Mouse (Mus musculus) heart, postnatal 0 days (tissue): Measurements from ENCODE around the gene Selenoo. TPM values are rescaled to one million over a fixed set of nuclear protein-coding genes. Genes with fewer than 3 reads are reported as not detected.

Experiments used
- ATAC-seq: fragments of 200-750 bp; cut with Nextera tagmentation; 2 replicates; pipeline ENCODE4 v1.8.0; 2017; ENCODE audit warnings: low read depth, moderate number of reproducible peaks, moderate library complexity; ENCODE audit not compliant: insufficient read depth
- DNase-seq: peaks from one replicate; pipeline ENCODE4 v3.0.0-alpha.2; 2016; ENCODE audit warnings: low spot score
- H3K27ac ChIP-seq: fragments of 300-500 bp; sonication (generic); 2 replicates; pipeline ENCODE4 v1.5.1; 2014; ENCODE audit warnings: low read depth, mild to moderate bottlenecking
- H3K27me3 ChIP-seq: fragments of 300-500 bp; sonication (generic); 2 replicates; pipeline ENCODE4 v1.6.1; 2014; ENCODE audit warnings: low read length, mixed read lengths; ENCODE audit not compliant: control insufficient read depth, insufficient read depth
- H3K36me3 ChIP-seq: fragments of 300-500 bp; sonication (generic); replicated peaks from 2 replicates; pipeline ENCODE4 v1.6.1; 2014; ENCODE audit warnings: low read length, mixed read lengths; ENCODE audit not compliant: control insufficient read depth, insufficient read depth
- H3K4me1 ChIP-seq: fragments of 300-500 bp; sonication (generic); 2 replicates; pipeline ENCODE4 v1.6.1; 2014; ENCODE audit warnings: antibody characterized with exemption; ENCODE audit not compliant: control insufficient read depth, insufficient read depth
- H3K4me2 ChIP-seq: fragments of 300-500 bp; sonication (generic); 2 replicates; pipeline ENCODE4 v1.6.1; 2014; ENCODE audit warnings: low read depth, mild to moderate bottlenecking, low read length, moderate library complexity
- H3K4me3 ChIP-seq: fragments of 300-500 bp; sonication (generic); 2 replicates; pipeline ENCODE4 v1.5.1; 2014; ENCODE audit warnings: low read depth, low read length
- H3K9ac ChIP-seq: fragments of 300-500 bp; sonication (generic); replicated peaks from 2 replicates; pipeline ENCODE4 v1.6.1; 2014; ENCODE audit warnings: low read depth, low read length, mixed read lengths
- H3K9me3 ChIP-seq: fragments of 300-500 bp; sonication (generic); replicated peaks from 2 replicates; pipeline ENCODE4 v1.6.1; 2016; ENCODE audit warnings: low read length; ENCODE audit not compliant: control insufficient read depth
- CTCF ChIP-seq: IDR thresholded peaks from 2 replicates; pipeline ENCODE4 v1.5.1; 2016; ENCODE audit warnings: antibody characterized with exemption, control low read depth, low read depth
- EP300 ChIP-seq: IDR thresholded peaks from 2 replicates; pipeline ENCODE4 v1.6.1; 2016; ENCODE audit warnings: antibody characterized with exemption, low read depth
- WGBS: fragments of 180-500 bp; shearing (Covaris S2); extraction: QIAGEN DNeasy Blood & Tissue Kit; methylation state at CpG from one replicate; pipeline ENCODE4 v1.1.7; 2014; 5-methylcytosine and 5-hydroxymethylcytosine counted together
- polyA plus RNA-seq: library from polyadenylated mRNA; unstranded; fragments of >200 nt; fragmentation: Nextera tagmentation; extraction: Ambion mirVana; gene quantifications from 2 replicates; pipeline ENCODE4 v1.2.1, GENCODE M21; 2015
- total RNA-seq: library from RNA; depleted of rRNA; stranded (reverse); fragments of >200 nt; gene quantifications from 2 replicates; pipeline ENCODE4 v1.2.3, GENCODE M21; 2014; ENCODE audit warnings: low replicate concordance

Gene Selenoo
- total and polyA plus RNA-seq, 2 experiments from 2014 or later = 11.3 to 39.1 TPM

DNA sequence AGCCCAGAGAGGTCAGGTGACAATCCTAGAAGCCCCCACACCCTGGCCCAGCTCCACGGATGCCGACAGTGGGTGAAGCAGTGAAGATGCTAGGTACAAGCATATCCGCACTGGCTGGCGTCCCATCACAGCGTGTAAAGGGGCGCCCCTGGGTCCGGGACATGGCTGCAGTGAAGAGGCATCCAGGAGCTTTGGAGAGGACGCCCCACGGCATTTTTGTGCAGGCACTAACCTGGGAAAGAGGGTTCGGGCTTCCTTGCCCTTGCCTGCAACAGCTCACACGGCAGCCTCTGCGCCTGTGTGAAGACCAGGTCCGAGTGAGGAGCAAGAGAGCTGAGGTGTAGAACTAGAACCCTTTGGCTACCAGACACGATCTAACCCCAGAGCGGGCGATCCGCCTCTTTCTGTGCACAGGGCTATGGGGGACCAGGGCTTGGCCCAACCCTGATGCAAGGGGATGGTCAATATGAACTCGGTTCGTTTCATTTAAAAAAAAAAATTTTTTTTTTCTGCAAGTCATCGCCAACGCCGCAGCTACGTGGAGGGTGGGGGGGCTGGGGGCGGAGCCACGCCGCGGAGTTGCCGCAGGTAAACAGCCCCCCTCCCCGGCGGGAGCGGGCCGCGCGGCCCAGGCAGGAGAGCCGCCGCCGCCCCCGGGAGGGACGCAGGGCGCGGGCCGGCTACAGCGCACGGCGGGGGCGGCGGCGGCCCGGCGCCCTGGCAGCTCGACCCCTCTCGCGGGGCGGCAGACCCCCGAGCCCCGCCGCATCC, 29.5 kb upstream of the Selenoo start, which contains the start of gene Panx2:
Panx2 (plus strand) TSS at position 574 of the 771 bp plus-strand sequence.
- no peak for TF ChIP-seq EP300
- TF ChIP-seq CTCF = no peak
- WGBS = under 1% methylated on average over 56 of the region's 57 CpGs
- H3K27me3 ChIP-seq = peaks cover 27% of the 10 kb centered on the region
- H3K4me3 ChIP-seq = peak within 1 kb of the TSS; percentile 68
- no peaks in the 10 kb centered on the region for H3K9me3 ChIP-seq
- ATAC-seq = 0 out of 2 replicates have a peak, but pooled peaks have one; percentile 18
- peaks cover 4% of the 10 kb centered on the region; the same call in 1 of the 2 replicates for H3K4me1 ChIP-seq
- peak within 1 kb of the TSS; percentile 99 for H3K4me2 ChIP-seq
- peak within 1 kb of the TSS; percentile 66 for H3K9ac ChIP-seq
- peaks cover 9% of the 10 kb centered on the region for H3K36me3 ChIP-seq
- no peak for DNase-seq
- no peak within 1 kb of the TSS for H3K27ac ChIP-seq

DNA sequence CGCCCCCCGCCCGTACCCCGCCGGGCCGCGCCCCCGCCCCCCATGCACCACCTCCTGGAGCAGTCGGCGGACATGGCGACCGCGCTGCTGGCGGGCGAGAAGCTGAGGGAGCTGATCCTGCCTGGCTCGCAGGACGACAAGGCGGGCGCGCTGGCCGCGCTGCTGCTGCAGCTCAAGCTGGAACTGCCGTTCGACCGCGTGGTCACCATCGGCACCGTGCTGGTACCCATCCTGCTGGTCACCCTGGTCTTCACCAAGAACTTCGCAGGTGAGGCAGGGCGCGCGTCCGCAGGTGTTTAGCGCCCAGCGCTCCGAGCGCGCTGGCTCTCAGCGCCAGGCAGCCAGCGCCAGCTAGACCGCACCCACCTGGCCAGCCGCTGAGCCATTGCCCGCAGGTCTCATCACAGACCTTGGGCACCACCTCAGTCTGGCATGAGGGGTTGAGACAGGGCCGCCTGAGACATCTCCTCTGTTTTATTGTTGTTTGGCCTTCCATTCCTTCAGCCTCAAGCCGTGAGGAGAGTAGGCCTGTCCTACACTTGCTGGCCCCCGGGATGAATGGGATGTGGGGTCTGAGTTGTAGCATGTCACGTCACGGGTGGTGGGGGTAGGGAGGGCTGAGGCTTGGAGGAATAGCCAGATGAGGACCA, 28.7 kb upstream of the Selenoo start:
- WGBS = 4% methylated on average over 32 of the region's 48 CpGs
- peak overlapping the region; percentile 99 for H3K4me2 ChIP-seq
- H3K9ac ChIP-seq = peak overlapping the region; percentile 66
- peak; percentile 44; the same call in 1 of the 2 replicates for ATAC-seq
- peak overlapping the region; percentile 68 for H3K4me3 ChIP-seq
- H3K36me3 ChIP-seq = peaks cover 2% of the 10 kb centered on the region
- H3K4me1 ChIP-seq = peaks cover 4% of the 10 kb centered on the region; the same call in 1 of the 2 replicates
- H3K9me3 ChIP-seq = no peaks in the 10 kb centered on the region
- peaks cover 27% of the 10 kb centered on the region for H3K27me3 ChIP-seq
- H3K27ac ChIP-seq = no peak overlapping the region
- no peak for TF ChIP-seq CTCF
- TF ChIP-seq EP300 = no peak
- DNase-seq = no peak

DNA sequence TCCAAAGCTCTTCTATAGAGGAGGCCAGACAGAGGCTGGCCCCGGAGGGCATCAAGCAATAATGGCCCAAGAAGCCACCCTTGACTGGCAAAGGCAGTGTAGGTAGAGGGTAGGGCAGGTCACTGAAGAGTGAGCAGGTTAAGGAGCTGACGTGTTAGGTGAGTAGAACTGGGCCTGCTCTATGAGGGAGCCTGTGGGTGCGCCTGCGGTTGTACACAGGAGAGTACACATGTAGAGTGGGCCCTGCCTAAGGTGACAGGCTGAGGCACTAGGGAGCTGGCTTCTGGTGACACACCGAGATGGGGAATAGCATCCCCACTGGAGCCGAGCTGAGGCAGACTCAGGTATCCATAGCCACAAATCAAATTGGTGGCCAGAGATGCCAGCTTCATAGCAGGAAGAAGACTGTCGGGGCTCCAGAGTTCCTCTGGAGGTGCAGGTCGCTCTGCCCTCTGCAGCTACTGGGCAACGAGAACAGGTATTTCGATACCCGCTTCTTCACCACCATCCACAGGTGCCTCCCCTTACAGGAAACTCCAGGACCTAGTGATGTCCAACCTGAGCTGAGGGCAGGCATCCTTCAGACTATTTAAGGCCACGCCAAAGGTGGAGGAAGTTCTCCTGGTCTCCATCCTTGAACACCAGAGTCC, 27.9 kb upstream of the Selenoo start:
- Histone ChIP-seq H3K4me1 (peaks cover 4% of the 10 kb centered on the region; the same call in 1 of the 2 replicates), H3K27me3 (peaks cover 27% of the 10 kb centered on the region), H3K4me3 (no peak overlapping the region), H3K9me3 (no peaks in the 10 kb centered on the region), H3K9ac (no peak overlapping the region), H3K4me2 (no peak overlapping the region), H3K27ac (no peak overlapping the region), H3K36me3 (no peaks in the 10 kb centered on the region; the same call in 1 of the 2 replicates)
- 92% methylated on average over 12 of the region's 12 CpGs for WGBS
- ATAC-seq (no peak), DNase-seq (no peak)
- TF ChIP-seq CTCF (no peak), EP300 (no peak)

DNA sequence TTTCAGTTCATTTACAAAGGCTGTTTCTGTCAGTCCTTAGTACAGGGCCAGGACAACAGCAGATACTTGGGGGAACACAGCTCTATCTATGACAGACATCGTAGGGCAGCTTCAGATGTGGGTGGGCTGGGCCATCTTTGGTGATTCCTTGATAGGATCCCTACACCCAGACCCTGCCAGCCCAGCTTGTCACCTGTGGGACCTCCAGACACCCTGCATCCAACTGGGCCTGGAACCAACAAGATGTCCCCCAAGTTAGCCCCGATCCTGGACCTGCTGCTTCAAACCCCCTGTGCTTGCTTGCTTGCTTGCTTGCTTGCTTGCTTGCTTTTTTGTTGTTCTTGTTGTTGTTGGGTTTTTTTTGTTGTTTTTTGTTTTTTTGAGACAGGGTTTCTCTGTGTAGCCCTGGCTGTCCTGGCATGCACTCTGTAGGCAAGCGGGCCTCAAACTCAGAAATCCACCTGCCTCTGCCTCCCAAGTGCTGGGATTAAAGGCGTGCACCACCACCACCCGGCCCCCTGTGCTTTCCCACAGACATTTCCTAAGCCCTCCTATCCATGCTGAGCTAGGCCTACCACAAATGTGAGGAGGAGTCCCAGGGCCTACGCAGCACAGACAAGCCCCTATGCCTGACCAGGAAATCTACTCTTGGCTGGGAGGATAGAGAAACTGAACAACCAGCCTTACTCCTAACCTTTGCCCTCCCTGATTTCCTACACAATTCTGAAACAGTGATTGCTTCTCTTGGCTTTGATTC, 26.9 kb upstream of the Selenoo start:
- H3K9me3 ChIP-seq = no peaks in the 10 kb centered on the region
- H3K36me3 ChIP-seq = no peaks in the 10 kb centered on the region
- no peak for TF ChIP-seq EP300
- no peak for TF ChIP-seq CTCF
- H3K27ac ChIP-seq = no peak overlapping the region
- no peak overlapping the region for H3K9ac ChIP-seq
- ATAC-seq (no peak), DNase-seq (no peak)
- H3K4me1 ChIP-seq = peaks cover 4% of the 10 kb centered on the region; the same call in 1 of the 2 replicates
- peaks cover 34% of the 10 kb centered on the region for H3K27me3 ChIP-seq
- H3K4me2 ChIP-seq = no peak overlapping the region
- H3K4me3 ChIP-seq = no peak overlapping the region
- 89% methylated on average over 6 of the region's 6 CpGs for WGBS

GRCm38 (mm10) chr15:89062518-89062910, 26.4 kb upstream of the Selenoo start:
- Histone ChIP-seq H3K27me3 (peaks cover 38% of the 10 kb centered on the region), H3K9me3 (no peaks in the 10 kb centered on the region), H3K4me3 (no peak overlapping the region), H3K4me1 (peaks cover 4% of the 10 kb centered on the region; the same call in 1 of the 2 replicates), H3K27ac (no peak overlapping the region), H3K9ac (no peak overlapping the region), H3K36me3 (no peaks in the 10 kb centered on the region), H3K4me2 (no peak overlapping the region)
- DNase-seq (no peak), ATAC-seq (no peak)
- TF ChIP-seq EP300 (no peak), CTCF (no peak)
- 82% methylated on average over 5 of the region's 5 CpGs for WGBS
